In genomic region chr13:57316211-57317005, GRCm38 (mm10) we compare ENCODE assay signal across 11 mouse cellular contexts.
DNase-seq lines count a peak whose midpoint lies in the region; ATAC-seq lines count a peak whose summit lies in the region.
"Had no signal": no experiment of that assay in that cellular context is flagged by ENCODE, and none has a peak within 500 bp of the region (broad histone marks: within the 10 kb centered on the region; RNA-seq: fewer than 3 reads in every experiment).

No protein-coding gene starts in this region.

- DNase-seq in adrenal gland, adult (ENCODE audit: inconsistent age in 2 of 2, low spot score in 1 of 2) = peak; percentile 49 to 67
- no peak for DNase-seq in adrenal gland, postnatal 4 days (ENCODE audit: low spot score in 2 of 2)
- peak; percentile 49 for DNase-seq in left cerebral cortex, postnatal 4 days
- DNase-seq in left cerebral cortex, postnatal 25 days (ENCODE audit: low spot score in 2 of 2) = no peak
- DNase-seq in limb, embryonic 11.5 days (ENCODE audit: low spot score) = peak; percentile 54
- DNase-seq in retina, postnatal 1 day = peak; percentile 75
- no peak for DNase-seq in frontal cortex, postnatal 25 days (ENCODE audit: low spot score in 2 of 2)
- DNase-seq in gastrocnemius, adult 8-10 months (ENCODE audit: low spot score in 2 of 2) = no peak
- DNase-seq: forebrain, postnatal 0 days; kidney, postnatal 14 days; lung, postnatal 36 days had no signal

- no peak for ATAC-seq in limb, embryonic 11.5 days (ENCODE audit: insufficient number of reproducible peaks, low FRiP score, low TSS enrichment, low read depth)
- ATAC-seq: forebrain, postnatal 0 days had no signal

- H3K4me1 ChIP-seq in limb, embryonic 11.5 days (ENCODE audit: control insufficient read depth, insufficient read depth, low read length) = peaks cover 4% of the 10 kb centered on the region

- no peaks in the 10 kb centered on the region for H3K9me3 ChIP-seq in limb, embryonic 11.5 days (ENCODE audit: control insufficient read depth, low read length)

- no peak overlapping the region for H3K4me2 ChIP-seq in limb, embryonic 11.5 days (ENCODE audit: low read depth, severe bottlenecking)

- H3K4me3 ChIP-seq in limb, embryonic 11.5 days (ENCODE audit: low read depth, low read length) = no peak overlapping the region

- WGBS in limb, embryonic 11.5 days = 25% methylated on average over 11 of the region's 11 CpGs

- no peaks in the 10 kb centered on the region for H3K27me3 ChIP-seq in limb, embryonic 11.5 days (ENCODE audit: control insufficient read depth, insufficient read depth, low read length)

- peak overlapping the region; percentile 59; the same call in 1 of the 2 replicates for H3K9ac ChIP-seq in limb, embryonic 11.5 days (ENCODE audit: low read length)
- H3K9ac ChIP-seq: forebrain, postnatal 0 days had no signal

- H3K36me3 ChIP-seq in limb, embryonic 11.5 days (ENCODE audit: control insufficient read depth, insufficient read depth, low read length) = no peaks in the 10 kb centered on the region

- no peak overlapping the region; the same call in 1 of the 2 replicates for H3K27ac ChIP-seq in limb, embryonic 11.5 days (replicated peaks; ENCODE audit: low read depth, low read length)

- intact Hi-C loops in left cerebral cortex, postnatal 4 days (cut with DNase I) = no loop called here
- intact Hi-C loops in left cerebral cortex, postnatal 25 days (cut with DNase I) = no loop called here

Comparison
In these comparisons a context has a peak if more than half of its experiments do, and no peak if none do; other contexts are left out.
1. DNase-seq: peak in adrenal gland, adult (2 of 2), left cerebral cortex, postnatal 4 days (single experiment), limb, embryonic 11.5 days (single experiment) and retina, postnatal 1 day (single experiment); none in adrenal gland, postnatal 4 days (0 of 2), left cerebral cortex, postnatal 25 days (0 of 2), frontal cortex, postnatal 25 days (0 of 2) and gastrocnemius, adult 8-10 months (0 of 2).